Mouse (Mus musculus) liver, postnatal 0 days (tissue): ENCODE results near the gene Gm10721. TPM values are rescaled to one million over a fixed set of nuclear protein-coding genes. Genes with fewer than 3 reads are reported as not detected.
"Not testable (repeated sequence)": the region's sequence is repeated elsewhere in the genome, so short reads cannot be mapped to it uniquely, and the experiment has no call there.

ENCODE experiments used
- ATAC-seq: fragments of 200-750 bp; cut with Nextera tagmentation; 2 replicates; pipeline ENCODE4 v1.8.0; 2017; ENCODE audit warnings: mild to moderate bottlenecking, moderate library complexity
- DNase-seq: peaks from one replicate; pipeline ENCODE4 v3.0.0-alpha.2; 2016
- H3K27ac ChIP-seq: fragments of 300-500 bp; sonication (generic); 2 replicates; pipeline ENCODE4 v1.5.1; 2014; ENCODE audit warnings: antibody characterized with exemption, moderate library complexity, mild to moderate bottlenecking, low read depth
- H3K27me3 ChIP-seq: fragments of 300-500 bp; sonication (generic); 2 replicates; pipeline ENCODE4 v1.6.1; 2014; ENCODE audit warnings: low read length, control low read depth, mixed read lengths; ENCODE audit not compliant: insufficient read depth
- H3K36me3 ChIP-seq: fragments of 300-500 bp; sonication (generic); replicated peaks from 2 replicates; pipeline ENCODE4 v1.6.1; 2014; ENCODE audit warnings: mild to moderate bottlenecking, control low read depth, low read length, moderate library complexity, mixed read lengths; ENCODE audit not compliant: insufficient read depth
- H3K4me1 ChIP-seq: fragments of 300-500 bp; sonication (generic); 2 replicates; pipeline ENCODE4 v1.6.1; 2014; ENCODE audit warnings: antibody characterized with exemption, mild to moderate bottlenecking, control low read depth; ENCODE audit not compliant: insufficient read depth
- H3K4me2 ChIP-seq: fragments of 300-500 bp; sonication (generic); 2 replicates; pipeline ENCODE4 v1.6.1; 2014; ENCODE audit warnings: low read depth, mild to moderate bottlenecking, low read length, moderate library complexity, mixed read lengths
- H3K4me3 ChIP-seq: fragments of 300-500 bp; sonication (generic); 2 replicates; pipeline ENCODE4 v1.5.1; 2014; ENCODE audit warnings: low read depth, low read length
- H3K9ac ChIP-seq: fragments of 300-500 bp; sonication (generic); replicated peaks from 2 replicates; pipeline ENCODE4 v1.6.1; 2014; ENCODE audit warnings: mild to moderate bottlenecking, moderate library complexity
- H3K9me3 ChIP-seq: fragments of 300-500 bp; sonication (generic); 2 replicates; pipeline ENCODE4 v1.6.1; 2016; ENCODE audit warnings: mild to moderate bottlenecking, control low read depth, low read length, mixed read lengths
- WGBS: fragments of 180-500 bp; shearing (Covaris S2); extraction: QIAGEN DNeasy Blood & Tissue Kit; methylation state at CpG from one replicate; pipeline ENCODE4 v1.1.7; 2014; ENCODE audit not compliant: insufficient replicate concordance; 5-methylcytosine and 5-hydroxymethylcytosine counted together
- microRNA-seq: library from miRNA; unstranded; fragments of <30 nt; microRNA quantifications from one replicate; pipeline ENCODE4, GENCODE M21; 2016
- polyA plus RNA-seq: library from polyadenylated mRNA; unstranded; fragments of >200 nt; fragmentation: Nextera tagmentation; extraction: Ambion mirVana; gene quantifications from 2 replicates; pipeline ENCODE4 v1.2.1, GENCODE M21; 2015

The Gm10721 gene
- polyA plus RNA-seq, 1 experiment from 2014 or later: not detected

GRCm38 (mm10) chr9:3038161-3038560 is 25.2 kb downstream of the Gm10721 start:
- H3K9me3 ChIP-seq, H3K27ac ChIP-seq, H3K9ac ChIP-seq, DNase-seq, ATAC-seq, H3K4me2 ChIP-seq, H3K36me3 ChIP-seq, H3K4me1 ChIP-seq, H3K27me3 ChIP-seq, H3K4me3 ChIP-seq: not testable (repeated sequence)
- 57% methylated on average over 4 of the region's 4 CpGs for WGBS

Small RNAs within 50 kb of the gene (microRNA-seq; reads per million reads assigned to microRNA genes)
- not detected for gene Mir101c

Other genes starting within 250 kb of the Gm10721 start
- gene Gm10722, start 12.2 kb upstream of the Gm10721 start, polyA plus RNA-seq: not detected in 2 replicates
- not detected in 2 replicates for gene Gm11168, start 9.8 kb upstream of the Gm10721 start, polyA plus RNA-seq
- gene Gm10720, start 2.5 kb downstream of the Gm10721 start, polyA plus RNA-seq: not detected in 2 replicates
- gene Gm10719, start 4.3 kb downstream of the Gm10721 start, polyA plus RNA-seq: not detected in 2 replicates
- gene Gm10718, start 10.4 kb downstream of the Gm10721 start, polyA plus RNA-seq: 0.31 TPM in 1 of 2 replicates, not detected in the other
- not detected in 2 replicates for gene Gm10717, start 12.3 kb downstream of the Gm10721 start, polyA plus RNA-seq
- gene Gm17535, start 21.5 kb downstream of the Gm10721 start, polyA plus RNA-seq: not detected in 2 replicates
- not detected in 2 replicates for gene Gm10715, start 23.7 kb downstream of the Gm10721 start, polyA plus RNA-seq